Mouse (Mus musculus): ENCODE data around the gene Lck.
A peak's percentile ranks its signal among the peaks of the same experiment; 100 is the strongest.

Lck gene

DNA sequence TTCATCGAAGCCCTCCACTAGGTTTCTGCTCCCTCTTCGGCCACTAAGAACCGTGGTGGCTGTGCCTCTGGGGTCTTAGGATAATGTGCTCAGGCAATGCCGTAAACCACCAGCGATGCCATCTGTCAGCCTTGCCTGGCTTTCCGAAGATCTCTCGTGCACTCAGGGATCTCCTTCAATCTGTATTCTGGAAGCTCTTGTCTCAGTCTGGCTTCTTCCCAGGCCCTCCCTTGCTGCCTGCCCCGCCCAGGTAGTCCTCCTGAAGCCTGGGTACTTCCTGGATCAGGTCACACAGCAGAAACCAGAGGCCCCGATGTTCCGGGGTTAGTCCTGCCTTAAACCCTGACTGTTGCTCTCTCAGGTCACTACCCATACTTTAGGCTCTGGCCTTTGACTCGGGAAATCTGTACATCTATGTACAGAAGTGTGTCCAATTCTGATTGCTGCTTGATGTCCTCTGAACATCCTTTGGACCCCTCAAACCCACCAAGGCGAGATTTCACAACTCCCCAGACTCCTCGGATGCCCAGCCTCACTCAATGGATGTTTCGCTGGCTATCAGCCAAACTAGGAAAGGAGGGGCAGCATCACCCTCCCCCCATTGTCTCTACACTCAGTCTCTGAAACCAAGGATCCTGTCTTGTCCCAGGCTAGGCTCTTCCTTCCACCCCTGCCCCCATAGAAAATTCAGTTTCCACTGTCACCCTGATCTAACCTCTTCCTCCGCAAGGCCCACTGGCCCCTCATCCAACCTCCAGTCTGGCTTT, 64.4 kb downstream of the Lck start:
- DNase-seq (ENCODE audit: extremely low spot score), result no peak

- no peak for DNase-seq (ENCODE audit: extremely low spot score)
These were observed 65.3 kb downstream of the Lck start for GRCm38 (mm10) chr4:129508237-129508515.

DNA sequence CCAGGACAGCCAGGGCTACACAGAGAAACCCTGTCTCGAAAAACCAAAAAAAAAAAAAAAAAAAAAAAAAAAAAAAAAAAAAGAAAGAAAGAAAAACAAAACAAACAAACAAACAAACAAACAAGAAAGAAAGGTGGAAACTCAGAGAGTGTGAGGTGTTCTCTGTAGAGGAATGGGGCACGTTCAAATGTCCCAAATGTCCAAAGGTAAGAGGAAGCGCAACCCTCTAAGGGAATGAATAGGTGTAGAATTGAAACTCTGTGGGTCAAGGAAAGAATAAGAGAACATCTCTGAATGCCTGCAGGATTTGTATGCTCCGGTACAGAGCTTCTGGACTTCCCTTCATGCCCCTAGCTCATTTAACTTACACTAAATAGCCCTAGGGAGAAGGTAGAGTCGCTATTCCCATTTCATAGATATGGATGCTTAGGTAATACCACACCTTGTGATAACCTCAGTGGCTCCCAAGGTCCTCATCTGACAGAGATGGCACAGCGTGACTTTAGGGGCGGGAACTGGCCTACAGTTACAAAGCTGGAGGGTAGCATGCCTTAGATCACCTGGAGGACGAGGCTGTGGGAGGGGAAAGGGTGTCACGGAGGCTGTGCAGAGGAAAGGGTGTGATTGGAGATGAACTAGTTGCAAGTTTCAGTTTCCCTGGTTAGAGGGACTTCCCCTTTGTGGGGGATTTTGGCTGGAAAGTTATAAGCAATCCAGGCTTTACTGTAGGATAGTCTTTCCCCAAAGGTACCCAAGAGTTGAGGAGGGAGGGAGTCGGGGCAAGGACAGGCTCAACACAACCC, 65.8 kb downstream of the Lck start:
- no peak for DNase-seq (ENCODE audit: extremely low spot score)

- DNase-seq (ENCODE audit: extremely low spot score), result no peak
These were observed 67.9 kb downstream of the Lck start for GRCm38 (mm10) chr4:129505511-129505910.

DNA sequence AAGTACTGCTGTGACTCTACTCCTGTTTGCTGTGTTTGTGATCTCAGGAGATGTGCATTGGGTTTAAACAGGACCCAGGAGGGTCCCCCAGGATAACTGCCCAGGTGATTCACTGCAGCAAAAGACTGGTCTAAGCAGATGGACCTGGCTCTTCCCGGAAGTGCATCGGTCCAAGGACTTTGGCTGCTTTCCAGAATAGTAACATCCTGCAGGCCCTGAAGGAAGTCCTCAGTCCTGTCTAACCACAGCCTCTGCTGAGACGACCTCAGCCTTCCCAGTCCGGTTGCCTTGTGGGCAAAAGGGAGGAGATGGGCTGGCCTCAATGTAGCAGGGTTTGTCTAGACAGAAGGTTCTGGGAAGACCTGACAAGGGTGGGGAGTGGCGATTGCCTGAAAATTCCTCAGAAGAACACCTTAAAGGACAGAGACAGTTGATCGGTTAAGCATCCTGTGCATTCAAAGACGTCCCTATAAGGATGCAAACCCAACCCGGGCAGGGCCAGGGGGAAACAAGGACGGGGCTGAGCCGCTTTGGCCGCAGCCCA, 70.5 kb downstream of the Lck start:
- DNase-seq (ENCODE audit: extremely low spot score), result no peak

DNA sequence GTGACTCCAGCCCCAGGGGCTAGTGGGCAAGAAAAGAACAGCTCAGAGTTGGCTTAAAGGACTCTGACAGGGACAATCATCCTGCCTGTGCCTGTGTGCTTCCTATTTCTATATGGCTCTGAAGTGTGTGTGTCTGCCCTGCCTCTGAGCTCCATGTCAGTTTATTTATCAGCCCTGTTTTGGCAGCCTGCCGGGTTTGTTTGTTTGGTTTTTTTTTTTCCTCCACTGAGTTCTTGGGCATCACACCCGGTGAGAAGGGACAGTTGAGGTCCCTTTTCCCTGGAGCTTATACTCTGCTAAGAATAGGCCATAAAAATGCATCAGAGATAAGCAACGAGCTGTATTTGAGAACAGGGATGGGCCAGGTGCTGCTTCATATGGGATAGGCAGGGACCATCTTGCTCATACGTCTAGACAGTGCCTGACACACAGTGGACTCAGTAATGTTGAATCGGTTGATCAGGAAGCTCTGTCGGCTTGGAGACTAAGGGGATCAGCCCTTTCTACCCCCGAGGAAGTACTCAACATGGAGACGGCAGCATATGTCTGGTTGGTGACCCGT, 71.0 kb downstream of the Lck start:
- DNase-seq (ENCODE audit: extremely low spot score), result no peak

DNA sequence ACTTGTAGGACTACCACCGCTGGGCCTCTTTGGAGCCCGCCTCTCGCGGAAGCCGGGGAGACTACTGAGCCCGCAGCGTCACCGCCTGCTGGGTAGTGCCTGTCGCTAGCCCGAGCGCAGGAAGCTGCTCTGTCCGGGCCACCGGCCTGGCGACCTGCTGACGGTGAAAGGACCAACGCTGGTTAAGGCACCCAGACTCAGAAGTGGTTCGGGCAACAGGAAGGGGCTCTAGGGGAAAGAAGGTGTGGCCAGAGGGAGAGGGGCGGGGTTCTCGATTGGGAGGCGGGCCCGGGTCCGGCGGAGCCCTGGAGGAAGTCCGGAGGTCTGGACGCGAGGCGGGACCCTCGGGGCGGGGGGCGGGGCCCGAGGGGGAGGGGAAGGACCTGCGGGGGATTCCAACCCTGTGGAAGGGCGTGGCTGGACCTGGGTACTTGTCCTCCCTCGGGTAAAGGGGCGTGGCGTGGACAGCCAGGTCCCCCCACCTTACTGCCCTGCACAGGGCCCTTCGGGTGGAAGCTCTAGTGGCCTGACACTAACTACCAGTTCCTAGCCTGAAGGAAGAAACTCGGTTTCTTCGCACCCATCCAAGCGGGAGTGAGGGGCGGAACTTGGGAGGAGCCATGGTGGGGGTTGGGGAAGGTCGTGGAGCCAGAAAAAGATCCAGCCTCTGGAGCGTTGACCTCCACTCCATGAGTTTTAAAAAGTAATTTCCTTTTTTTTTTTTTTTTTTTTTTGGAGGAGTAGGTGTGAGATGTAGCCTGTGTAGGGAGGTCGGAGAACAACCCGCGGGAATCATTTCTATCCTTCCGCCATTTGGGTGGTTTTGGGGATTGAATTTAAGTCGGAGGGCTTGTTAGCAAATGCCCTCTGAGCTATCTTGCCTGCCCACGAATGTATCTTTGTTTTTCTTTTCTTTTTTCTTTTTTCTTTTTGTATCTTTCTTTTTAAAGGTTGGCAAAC, 72.6 kb downstream of the Lck start:
- DNase-seq (ENCODE audit: extremely low spot score), result peak; percentile 100

DNA sequence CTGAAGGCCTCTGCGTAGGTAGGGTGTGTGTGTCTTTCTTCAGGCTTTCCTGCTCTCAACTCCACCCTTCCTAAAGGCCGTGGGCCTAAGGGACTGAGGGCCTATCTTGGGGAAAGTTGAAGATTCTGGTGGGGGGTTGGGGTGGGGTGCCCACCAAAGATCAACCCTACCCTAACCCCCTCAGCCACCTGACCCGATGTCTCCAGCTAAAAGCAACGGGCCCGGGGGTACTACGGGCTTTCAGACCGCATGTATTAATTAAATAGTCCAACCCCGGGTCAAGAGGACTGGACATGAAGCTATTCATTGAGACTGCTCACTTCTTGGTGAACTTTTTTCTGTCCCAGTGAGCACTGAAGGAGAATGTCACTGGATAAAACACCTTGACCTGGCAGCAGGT, 73.4 kb downstream of the Lck start:
- no peak for DNase-seq (ENCODE audit: extremely low spot score)

- no peak for DNase-seq (ENCODE audit: extremely low spot score)
These were observed 74.5 kb downstream of the Lck start for GRCm38 (mm10) chr4:129498941-129499340.

Measured in embryo, embryonic 9.5 days (tissue).